Mouse (Mus musculus) midbrain, embryonic 10.5 days (tissue): ENCODE measurements at regions not wholly inside any gene's neighbourhood (a gene's known extent, or its start where the extent isn't known, plus 50 kb on each side); places are given as distances from the start of the nearest gene placed in this dataset.

Experiments used
- DNase-seq: peaks from one replicate; pipeline ENCODE4 v3.0.0-alpha.2; 2017; ENCODE audit warnings: low spot score
- H3K27ac ChIP-seq: fragments of 300-500 bp; sonication (generic); replicated peaks from 2 replicates; pipeline ENCODE4 v1.5.1; 2016; ENCODE audit warnings: mild to moderate bottlenecking
- H3K27me3 ChIP-seq: fragments of 300-500 bp; sonication (generic); 2 replicates; pipeline ENCODE4 v1.6.1; 2016; ENCODE audit warnings: low read depth, mild to moderate bottlenecking; ENCODE audit not compliant: poor library complexity, severe bottlenecking
- H3K36me3 ChIP-seq: fragments of 300-500 bp; sonication (generic); 2 replicates; pipeline ENCODE4 v1.6.1; 2016; ENCODE audit warnings: mild to moderate bottlenecking, moderate library complexity
- H3K4me1 ChIP-seq: fragments of 300-500 bp; sonication (generic); 2 replicates; pipeline ENCODE4 v1.6.1; 2016
- H3K4me3 ChIP-seq: fragments of 300-500 bp; sonication (generic); 2 replicates; pipeline ENCODE4 v1.5.1; 2016; ENCODE audit warnings: mild to moderate bottlenecking, moderate library complexity
- H3K9me3 ChIP-seq: fragments of 300-500 bp; sonication (generic); replicated peaks from 2 replicates; pipeline ENCODE4 v1.6.1; 2016; ENCODE audit warnings: mild to moderate bottlenecking
- WGBS: fragments of 180-500 bp; shearing (Covaris S2); methylation state at CpG from one replicate; pipeline ENCODE4 v1.1.7; 2016; 5-methylcytosine and 5-hydroxymethylcytosine counted together

DNA sequence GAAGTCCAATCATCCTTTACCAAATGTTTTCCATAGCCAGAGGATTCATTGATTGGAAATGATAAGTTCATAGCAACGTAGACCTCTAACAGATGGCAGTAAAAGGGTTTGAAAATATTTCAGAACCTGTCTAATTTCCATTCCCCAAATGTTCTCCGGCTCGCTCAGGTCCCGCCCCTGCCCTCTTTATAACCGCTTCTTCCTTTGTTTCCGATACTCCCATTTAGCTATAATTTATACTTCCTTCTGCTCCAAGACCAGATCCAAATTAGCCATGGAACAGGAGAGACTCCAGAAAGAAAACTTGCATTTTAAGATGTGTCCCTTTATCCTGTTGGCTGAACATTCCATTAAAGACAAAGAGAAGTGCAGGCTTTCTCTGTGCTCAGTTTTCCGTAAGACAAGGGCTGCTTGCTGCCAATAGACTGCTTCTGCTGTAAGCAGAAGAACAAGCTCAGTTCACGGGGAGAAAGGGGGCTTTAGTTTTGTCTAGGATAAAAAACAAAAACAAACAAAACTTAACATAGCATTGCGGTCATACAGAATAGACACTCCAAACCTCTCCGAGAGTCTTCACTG is 202.7 kb upstream of the Prkcq start:
- WGBS = 72% methylated on average over 10 of the region's 10 CpGs
- no peaks in the 10 kb centered on the region for H3K9me3 ChIP-seq
- H3K4me3 ChIP-seq = no peak overlapping the region
- no peak overlapping the region for H3K27ac ChIP-seq
- peaks cover 3% of the 10 kb centered on the region; the same call in 1 of the 2 replicates for H3K4me1 ChIP-seq
- no peak for DNase-seq
- no peaks in the 10 kb centered on the region for H3K27me3 ChIP-seq
- H3K36me3 ChIP-seq = no peaks in the 10 kb centered on the region

- 79% methylated on average over 3 of the region's 3 CpGs for WGBS
- DNase-seq = no peak
- no peaks in the 10 kb centered on the region for H3K27me3 ChIP-seq
These were observed 199.9 kb upstream of the Prkcq start for GRCm38 (mm10) chr2:10972051-10972450.

GRCm38 (mm10) chr2:10978772-10979171 is 193.1 kb upstream of the Prkcq start:
- Histone ChIP-seq H3K27me3 (no peaks in the 10 kb centered on the region), H3K27ac (no peak overlapping the region), H3K9me3 (no peaks in the 10 kb centered on the region), H3K4me1 (peaks cover 10% of the 10 kb centered on the region), H3K36me3 (no peaks in the 10 kb centered on the region), H3K4me3 (no peak overlapping the region)
- 92% methylated on average over 5 of the region's 5 CpGs for WGBS
- no peak for DNase-seq

More at GRCm38 (mm10) chr2:10972051-10972450, 199.9 kb upstream of the Prkcq start:
- no peak overlapping the region for H3K27ac ChIP-seq
- no peak overlapping the region for H3K4me3 ChIP-seq
- peaks cover 13% of the 10 kb centered on the region for H3K4me1 ChIP-seq
- no peaks in the 10 kb centered on the region for H3K36me3 ChIP-seq
- no peaks in the 10 kb centered on the region for H3K9me3 ChIP-seq

GRCm38 (mm10) chr2:10986101-10986500 is 185.8 kb upstream of the Prkcq start:
- no peaks in the 10 kb centered on the region for H3K36me3 ChIP-seq
- H3K27ac ChIP-seq = no peak overlapping the region
- no peak for DNase-seq
- WGBS = 85% methylated on average over 7 of the region's 7 CpGs
- no peaks in the 10 kb centered on the region for H3K9me3 ChIP-seq
- H3K4me1 ChIP-seq = no peaks in the 10 kb centered on the region
- H3K27me3 ChIP-seq = no peaks in the 10 kb centered on the region
- no peak overlapping the region for H3K4me3 ChIP-seq

DNA sequence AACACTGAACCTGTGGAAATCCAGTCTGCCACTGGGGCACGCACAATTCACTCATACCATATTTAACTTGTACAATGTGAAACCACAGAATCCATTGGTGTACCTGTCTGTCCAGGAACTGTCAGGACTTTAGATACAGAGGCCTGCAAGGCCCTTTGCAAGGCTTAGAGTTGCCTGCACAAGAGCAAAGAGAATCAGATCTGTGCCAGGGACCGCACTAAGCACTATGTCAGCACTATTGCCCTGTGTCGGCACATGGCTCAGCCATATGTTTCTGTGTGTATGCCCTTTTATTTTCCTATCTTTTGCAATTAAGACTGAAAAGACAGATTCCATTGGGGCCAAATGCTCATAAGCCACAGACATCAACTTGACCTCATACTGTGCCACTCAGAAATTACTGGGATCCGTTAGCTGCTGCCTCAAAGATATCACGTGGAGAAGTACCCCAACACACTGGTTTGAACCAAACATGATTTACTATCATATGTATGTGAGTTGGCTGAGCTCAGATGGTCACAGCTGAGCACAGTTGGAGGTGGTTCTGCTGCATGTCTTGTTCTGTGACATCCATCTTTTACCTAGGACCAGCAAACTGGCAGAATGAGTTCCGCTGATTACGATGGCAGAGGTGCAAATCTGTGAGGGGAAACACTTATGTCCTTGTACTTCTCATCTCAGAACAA is 181.7 kb upstream of the Prkcq start:
- Histone ChIP-seq H3K4me1 (no peaks in the 10 kb centered on the region), H3K36me3 (no peaks in the 10 kb centered on the region), H3K27ac (no peak overlapping the region), H3K4me3 (no peak overlapping the region), H3K9me3 (no peaks in the 10 kb centered on the region), H3K27me3 (no peaks in the 10 kb centered on the region)
- DNase-seq = no peak
- WGBS = 95% methylated on average over 7 of the region's 7 CpGs

DNA sequence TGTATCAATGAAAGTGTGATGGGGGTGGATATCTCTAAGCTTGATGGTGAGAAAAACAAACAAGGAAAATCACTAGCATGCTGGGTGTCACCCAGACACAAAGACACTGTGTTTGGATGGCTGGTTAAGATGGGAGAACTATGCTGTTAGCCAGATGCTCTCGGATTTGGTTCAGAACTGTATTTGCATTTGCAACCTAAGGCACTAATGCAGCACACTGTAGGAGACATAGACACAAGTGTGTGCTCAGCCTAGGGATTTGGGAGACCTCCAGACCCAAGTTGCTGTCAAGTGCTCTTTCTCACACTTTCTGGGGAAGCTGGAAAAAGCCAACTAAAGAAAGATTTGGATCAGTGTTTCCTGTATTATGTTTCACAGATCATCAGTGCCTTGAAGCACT is 173.1 kb upstream of the Prkcq start:
- Histone ChIP-seq H3K36me3 (no peaks in the 10 kb centered on the region), H3K4me3 (no peak overlapping the region), H3K9me3 (no peaks in the 10 kb centered on the region), H3K27ac (no peak overlapping the region), H3K27me3 (no peaks in the 10 kb centered on the region), H3K4me1 (no peaks in the 10 kb centered on the region)
- WGBS = 58% methylated on average over 1 of the region's 1 CpGs
- no peak for DNase-seq

GRCm38 (mm10) chr2:10999217-10999618 is 172.7 kb upstream of the Prkcq start:
- 88% methylated on average over 1 of the region's 1 CpGs for WGBS
- H3K36me3 ChIP-seq = no peaks in the 10 kb centered on the region

DNA sequence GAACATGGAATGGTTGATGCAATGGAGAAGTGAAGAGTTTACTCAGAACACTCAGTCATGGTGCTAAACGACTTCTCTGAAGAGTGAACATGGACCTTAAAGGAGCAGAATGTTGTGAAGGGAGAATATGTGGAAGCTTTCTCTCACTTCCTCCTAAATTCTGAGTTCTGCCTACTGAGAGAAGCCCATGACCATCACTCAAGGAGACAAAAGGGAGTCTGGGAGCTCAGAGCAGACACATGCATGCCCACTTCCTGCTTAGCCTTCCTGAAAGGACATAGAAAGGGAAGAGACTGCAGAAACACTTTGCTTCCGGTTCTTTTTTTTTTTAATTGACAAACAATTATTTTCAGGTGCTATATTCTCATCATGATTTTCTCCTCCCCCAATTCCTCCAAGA is 166.1 kb upstream of the Prkcq start:
- Histone ChIP-seq H3K27ac (no peak overlapping the region), H3K4me1 (0 out of 2 replicates have a peak, but pooled peaks cover under 1% of the 10 kb centered on the region), H3K27me3 (no peaks in the 10 kb centered on the region), H3K36me3 (no peaks in the 10 kb centered on the region), H3K4me3 (no peak overlapping the region), H3K9me3 (no peaks in the 10 kb centered on the region)
- no peak for DNase-seq
- WGBS = 98% methylated on average over 2 of the region's 2 CpGs

More at GRCm38 (mm10) chr2:10999217-10999618, 172.7 kb upstream of the Prkcq start:
- Histone ChIP-seq H3K9me3 (no peaks in the 10 kb centered on the region), H3K27ac (no peak overlapping the region), H3K4me1 (no peaks in the 10 kb centered on the region), H3K4me3 (no peak overlapping the region), H3K27me3 (no peaks in the 10 kb centered on the region)
- DNase-seq = no peak

DNA sequence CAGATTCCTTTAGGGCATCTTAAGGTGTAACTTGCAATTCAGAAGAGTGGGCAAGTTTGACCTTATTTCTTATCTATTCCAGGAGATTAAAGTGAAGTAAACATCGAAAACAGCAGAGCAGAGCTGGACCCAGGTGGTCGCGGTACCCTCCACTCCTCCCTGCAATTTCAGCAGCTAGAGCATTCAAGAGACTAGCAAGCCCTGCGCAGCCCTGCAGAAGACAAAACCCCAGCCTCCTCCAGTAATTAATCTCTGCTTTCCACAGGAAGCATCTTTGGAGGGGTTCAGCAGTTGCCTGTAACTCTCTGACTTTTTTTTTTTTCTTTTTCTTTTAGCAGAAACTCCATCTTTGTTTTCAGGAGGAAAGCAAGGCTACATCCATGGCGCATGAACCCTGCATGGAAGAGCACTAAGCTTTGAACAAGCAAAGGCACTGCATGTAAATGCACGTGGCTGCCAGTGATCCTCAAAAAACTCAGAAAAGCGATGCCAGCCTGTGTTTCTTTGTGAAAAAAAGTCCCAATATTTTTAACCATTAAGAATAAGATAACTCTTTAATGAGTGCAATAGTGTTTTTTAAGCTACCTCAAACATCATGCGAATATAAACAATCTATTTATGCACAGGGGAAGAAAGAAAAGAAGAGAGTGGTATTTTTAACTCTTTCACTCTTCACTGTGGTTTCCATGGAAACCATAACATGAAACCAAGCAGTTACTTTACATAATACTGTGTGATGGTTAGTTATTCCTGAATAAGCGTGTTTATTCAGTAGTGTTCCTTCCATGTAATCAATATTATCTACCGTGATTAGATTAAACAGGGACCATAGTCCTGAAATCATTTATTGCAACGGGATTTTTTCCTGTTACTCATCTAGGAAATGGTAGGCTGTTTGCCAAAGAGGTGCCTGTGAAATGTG is 160.6 kb upstream of the Prkcq start:
- no peak for DNase-seq
- no peaks in the 10 kb centered on the region for H3K9me3 ChIP-seq
- 68% methylated on average over 11 of the region's 11 CpGs for WGBS
- H3K36me3 ChIP-seq = no peaks in the 10 kb centered on the region
- no peaks in the 10 kb centered on the region for H3K27me3 ChIP-seq
- no peak overlapping the region for H3K27ac ChIP-seq
- H3K4me1 ChIP-seq = peaks cover 13% of the 10 kb centered on the region
- no peak overlapping the region for H3K4me3 ChIP-seq

- H3K27ac ChIP-seq = no peak overlapping the region
- peaks cover 13% of the 10 kb centered on the region for H3K4me1 ChIP-seq
- no peaks in the 10 kb centered on the region for H3K36me3 ChIP-seq
- no peaks in the 10 kb centered on the region for H3K27me3 ChIP-seq
- 88% methylated on average over 4 of the region's 4 CpGs for WGBS
- no peak for DNase-seq
- no peak overlapping the region for H3K4me3 ChIP-seq
- H3K9me3 ChIP-seq = no peaks in the 10 kb centered on the region
These were observed 159.5 kb upstream of the Prkcq start for GRCm38 (mm10) chr2:11012312-11012860.

DNA sequence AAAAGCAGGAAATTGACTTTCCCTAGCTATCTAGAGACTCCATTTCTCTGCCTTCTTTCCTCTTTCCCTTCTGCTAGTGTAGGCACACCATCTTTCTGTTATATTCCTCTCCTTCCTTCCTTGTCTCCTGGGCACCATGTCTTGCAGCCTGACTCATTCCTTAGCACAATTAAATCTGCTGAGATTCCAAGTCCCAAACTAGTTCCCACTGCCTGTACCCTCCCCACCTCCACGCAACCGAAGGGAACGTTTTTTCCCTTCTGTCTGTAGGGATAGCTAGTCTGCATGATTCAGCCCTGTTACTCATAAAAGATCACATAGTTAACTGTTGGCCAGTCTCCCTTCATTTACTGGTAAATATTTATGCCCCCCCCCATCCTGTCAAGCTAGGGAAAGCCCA is 158.8 kb upstream of the Prkcq start:
- Histone ChIP-seq H3K27ac (no peak overlapping the region), H3K36me3 (no peaks in the 10 kb centered on the region), H3K4me3 (no peak overlapping the region), H3K4me1 (peaks cover 13% of the 10 kb centered on the region), H3K27me3 (no peaks in the 10 kb centered on the region), H3K9me3 (no peaks in the 10 kb centered on the region)
- no peak for DNase-seq
- WGBS = 95% methylated on average over 3 of the region's 3 CpGs

DNA sequence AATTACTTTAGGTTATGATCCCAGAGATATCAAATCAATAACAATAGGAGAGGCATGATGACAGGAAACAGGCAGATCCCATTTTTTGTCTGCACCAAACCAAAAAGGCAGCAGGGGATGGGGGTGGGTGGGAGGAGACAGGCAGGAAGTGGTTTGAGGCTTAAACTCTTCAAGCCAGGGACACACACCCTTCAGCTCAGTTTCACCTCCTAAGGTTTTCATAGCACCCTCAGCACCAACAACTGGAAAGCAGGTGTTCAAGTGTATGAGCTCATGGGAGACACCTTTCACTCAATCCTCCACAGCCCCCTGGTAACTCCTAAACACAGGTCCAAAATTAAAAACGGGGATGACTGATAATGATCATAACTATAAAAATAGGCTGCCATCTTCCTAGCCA is 155.5 kb upstream of the Prkcq start:
- Histone ChIP-seq H3K36me3 (no peaks in the 10 kb centered on the region), H3K27ac (no peak overlapping the region), H3K4me3 (no peak overlapping the region), H3K4me1 (peaks cover 6% of the 10 kb centered on the region), H3K27me3 (no peaks in the 10 kb centered on the region), H3K9me3 (no peaks in the 10 kb centered on the region)
- DNase-seq = no peak
- WGBS = 79% methylated on average over 1 of the region's 1 CpGs
